Mouse (Mus musculus) urinary bladder, adult 2 months (tissue): ENCODE results near the gene Macrod1. TPM values are rescaled to one million over a fixed set of nuclear protein-coding genes. Genes with fewer than 3 reads are reported as not detected.

Source experiments
- DNase-seq: peaks from one replicate; pipeline ENCODE4 v3.0.0; 2022; ENCODE audit warnings: low spot score
- polyA plus RNA-seq: library from polyadenylated mRNA; depleted of rRNA; stranded (reverse); fragments of >200 nt; gene quantifications from 2 replicates; pipeline ENCODE4 v1.2.3, GENCODE M21; 2012; rRNA removed

The Macrod1 gene
- polyA plus RNA-seq, 1 experiment: 23.7 TPM

DNA sequence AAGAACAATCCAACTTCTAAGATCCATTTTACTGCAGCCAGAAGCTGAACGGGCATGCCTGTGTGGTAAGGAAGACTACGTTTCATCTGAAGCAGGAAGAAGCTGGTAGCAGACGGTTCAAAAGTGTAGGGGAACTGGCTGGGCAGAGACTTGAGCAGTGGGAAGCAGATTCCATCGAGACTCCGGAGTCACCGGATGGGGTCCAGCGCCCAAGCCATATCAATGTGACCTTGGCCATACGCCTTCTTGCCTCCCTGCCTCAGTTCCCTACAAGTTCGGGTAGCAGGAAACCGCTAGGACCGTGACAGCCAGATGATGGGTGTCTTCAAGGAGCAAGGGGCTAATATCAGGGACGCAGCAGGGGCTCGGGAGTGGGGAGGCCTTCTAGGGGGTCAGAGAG, 183.7 kb downstream of the Macrod1 start:
- DNase-seq: no peak

DNA sequence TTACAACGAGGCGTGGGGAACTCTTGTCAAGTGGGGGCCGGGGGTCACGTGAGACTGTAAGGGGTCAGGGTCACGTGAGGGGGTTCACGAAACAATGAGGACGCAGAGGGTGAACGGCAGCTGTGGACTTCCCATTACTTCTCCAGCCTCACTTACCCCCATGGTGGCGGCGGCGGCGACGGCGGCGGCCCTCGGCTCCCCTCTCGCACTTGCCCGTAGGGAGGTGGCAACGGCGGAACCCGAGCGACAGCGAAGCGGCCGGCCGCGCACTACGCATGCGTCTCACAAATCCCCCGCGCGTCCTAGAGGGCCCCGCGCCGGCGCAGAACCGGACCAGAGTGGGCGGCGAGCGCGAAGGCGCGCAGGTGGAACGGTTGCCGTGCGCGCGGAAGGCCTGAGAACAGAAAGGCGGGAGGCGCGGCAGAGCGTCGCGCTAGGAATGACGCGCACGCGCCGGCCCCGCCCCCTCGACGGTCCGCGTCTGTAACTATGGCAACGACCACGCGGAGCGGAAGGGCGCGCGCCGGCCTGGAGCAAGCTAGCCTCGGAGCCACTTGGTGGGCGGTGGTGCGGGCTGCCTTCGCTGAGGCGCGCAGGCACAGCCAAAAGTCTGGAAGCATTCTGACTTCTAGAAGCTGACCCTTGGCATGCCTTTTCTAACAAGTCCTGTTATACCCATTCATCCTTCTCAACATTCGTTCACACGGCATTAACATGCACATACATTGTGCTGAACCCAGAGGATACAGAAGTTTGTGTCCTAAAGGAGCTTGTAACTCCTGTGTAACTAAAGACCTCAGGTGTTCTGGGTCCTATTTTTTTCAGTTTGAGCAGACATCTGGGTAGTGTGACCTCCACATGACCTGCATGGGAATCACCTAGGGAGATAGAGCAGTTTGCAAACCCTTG, 184.4 kb downstream of the Macrod1 start, which contains the start of gene Naa40:
Gene Naa40, minus strand, starts transcription at position 402 of the 909 bp plus-strand sequence.
- DNase-seq: peak; percentile 79

GRCm38 (mm10) chr19:7246021-7246420, 189.4 kb downstream of the Macrod1 start:
- DNase-seq: no peak

Other genes starting within 250 kb of the Macrod1 start
- 34.6 and 37.5 TPM in 2 replicates for gene Rps6ka4, start 216.2 kb upstream of the Macrod1 start, polyA plus RNA-seq
- gene Ccdc88b, start 198.6 kb upstream of the Macrod1 start, polyA plus RNA-seq: 2.5 and 3.2 TPM in 2 replicates
- 114 and 126 TPM in 2 replicates for gene Trmt112, start 147.1 kb upstream of the Macrod1 start, polyA plus RNA-seq
- 308 and 425 TPM in 2 replicates for gene Prdx5, start 146.7 kb upstream of the Macrod1 start, polyA plus RNA-seq
- 55.8 and 59.1 TPM in 2 replicates for gene Esrra, start 135.0 kb upstream of the Macrod1 start, polyA plus RNA-seq
- gene Catsperz, start 131.4 kb upstream of the Macrod1 start, polyA plus RNA-seq: 3.6 and 4.1 TPM in 2 replicates
- 1.6 and 1.8 TPM in 2 replicates for gene Kcnk4, start 122.3 kb upstream of the Macrod1 start, polyA plus RNA-seq
- 67.2 and 75.9 TPM in 2 replicates for gene Bad, start 114.9 kb upstream of the Macrod1 start, polyA plus RNA-seq
- gene Gpr137, start 114.3 kb upstream of the Macrod1 start, polyA plus RNA-seq: 46.3 and 52.2 TPM in 2 replicates
- gene Ppp1r14b, start 81.8 kb upstream of the Macrod1 start, polyA plus RNA-seq: 100 and 132 TPM in 2 replicates
- gene Plcb3, start 80.3 kb upstream of the Macrod1 start, polyA plus RNA-seq: 83.5 and 88.1 TPM in 2 replicates
- 83.0 and 89.1 TPM in 2 replicates for gene Fkbp2, start 76.3 kb upstream of the Macrod1 start, polyA plus RNA-seq
- 48.1 and 76.3 TPM in 2 replicates for gene Vegfb, start 69.2 kb upstream of the Macrod1 start, polyA plus RNA-seq
- gene Dnajc4, start 64.2 kb upstream of the Macrod1 start, polyA plus RNA-seq: 61.7 and 65.2 TPM in 2 replicates
- gene Nudt22, start 60.7 kb upstream of the Macrod1 start, polyA plus RNA-seq: 32.6 and 37.4 TPM in 2 replicates
- gene Trpt1, start 60.7 kb upstream of the Macrod1 start, polyA plus RNA-seq: 22.9 and 28.4 TPM in 2 replicates
- 13.9 and 15.7 TPM in 2 replicates for gene Fermt3, start 37.3 kb upstream of the Macrod1 start, polyA plus RNA-seq
- 82.9 and 85.9 TPM in 2 replicates for gene Stip1, start 16.8 kb upstream of the Macrod1 start, polyA plus RNA-seq
- 0.37 and 0.66 TPM in 2 replicates for gene Flrt1, start 48.9 kb downstream of the Macrod1 start, polyA plus RNA-seq
- 91.0 and 97.6 TPM in 2 replicates for gene Otub1, start 149.5 kb downstream of the Macrod1 start, polyA plus RNA-seq
- gene Cox8a, start 160.8 kb downstream of the Macrod1 start, polyA plus RNA-seq: 508 and 528 TPM in 2 replicates
- gene Naa40, start 184.4 kb downstream of the Macrod1 start, polyA plus RNA-seq: 25.7 and 27.6 TPM in 2 replicates
- 10.2 and 10.4 TPM in 2 replicates for gene Rcor2, start 210.5 kb downstream of the Macrod1 start, polyA plus RNA-seq